Mouse (Mus musculus): ENCODE data around the gene Coa5. TPM values are rescaled to one million over a fixed set of nuclear protein-coding genes. Genes with fewer than 3 reads are reported as not detected.

The Coa5 gene
- polyA plus RNA-seq, 1 experiment from 2014 or later = 54.5 TPM

GRCm38 (mm10) chr1:37384304-37384703, 45.6 kb downstream of the Coa5 start:
- no peaks in the 10 kb centered on the region for H3K9me3 ChIP-seq
- 72% methylated on average over 3 of the region's 3 CpGs for WGBS
- H3K4me2 ChIP-seq (replicated peaks) = no peak overlapping the region
- no peak overlapping the region for H3K27ac ChIP-seq
- no peak for ATAC-seq
- H3K9ac ChIP-seq = no peak overlapping the region
- H3K4me1 ChIP-seq (replicated peaks) = no peaks in the 10 kb centered on the region
- H3K27me3 ChIP-seq (replicated peaks) = no peaks in the 10 kb centered on the region
- H3K4me3 ChIP-seq (replicated peaks) = no peak overlapping the region
- no peaks in the 10 kb centered on the region for H3K36me3 ChIP-seq

- Histone ChIP-seq H3K4me3 (replicated peaks) (no peak overlapping the region), H3K27me3 (replicated peaks) (no peaks in the 10 kb centered on the region), H3K4me2 (replicated peaks) (no peak overlapping the region), H3K9me3 (no peaks in the 10 kb centered on the region), H3K27ac (no peak overlapping the region), H3K9ac (no peak overlapping the region), H3K36me3 (no peaks in the 10 kb centered on the region), H3K4me1 (replicated peaks) (no peaks in the 10 kb centered on the region)
- WGBS = 91% methylated on average over 5 of the region's 5 CpGs
- no peak for ATAC-seq
These were observed 49.0 kb downstream of the Coa5 start for GRCm38 (mm10) chr1:37380913-37381312.

- no peaks in the 10 kb centered on the region for H3K27me3 ChIP-seq (replicated peaks)
- no peaks in the 10 kb centered on the region for H3K36me3 ChIP-seq
- no peak overlapping the region for H3K27ac ChIP-seq
- no peaks in the 10 kb centered on the region for H3K4me1 ChIP-seq (replicated peaks)
- ATAC-seq = no peak
- no peak overlapping the region for H3K9ac ChIP-seq
- no peaks in the 10 kb centered on the region for H3K9me3 ChIP-seq
- H3K4me2 ChIP-seq (replicated peaks) = no peak overlapping the region
- H3K4me3 ChIP-seq (replicated peaks) = no peak overlapping the region
- 52% methylated on average over 4 of the region's 4 CpGs for WGBS
These were observed 50.4 kb downstream of the Coa5 start for GRCm38 (mm10) chr1:37379536-37379935.

- WGBS = 89% methylated on average over 5 of the region's 5 CpGs
- no peak overlapping the region for H3K4me2 ChIP-seq (replicated peaks)
- H3K36me3 ChIP-seq = no peaks in the 10 kb centered on the region
- no peaks in the 10 kb centered on the region for H3K4me1 ChIP-seq (replicated peaks)
- no peaks in the 10 kb centered on the region for H3K27me3 ChIP-seq (replicated peaks)
- H3K27ac ChIP-seq = no peak overlapping the region
- no peak for ATAC-seq
- no peaks in the 10 kb centered on the region for H3K9me3 ChIP-seq
- H3K9ac ChIP-seq = no peak overlapping the region
- no peak overlapping the region for H3K4me3 ChIP-seq (replicated peaks)
These were observed 51.8 kb downstream of the Coa5 start for GRCm38 (mm10) chr1:37378095-37378494.

- no peak overlapping the region for H3K4me2 ChIP-seq (replicated peaks)
- 83% methylated on average over 2 of the region's 2 CpGs for WGBS
- H3K4me1 ChIP-seq (replicated peaks) = no peaks in the 10 kb centered on the region
- H3K9ac ChIP-seq = no peak overlapping the region
- no peaks in the 10 kb centered on the region for H3K36me3 ChIP-seq
- H3K4me3 ChIP-seq (replicated peaks) = no peak overlapping the region
- H3K9me3 ChIP-seq = no peaks in the 10 kb centered on the region
- no peak for ATAC-seq
- no peak overlapping the region for H3K27ac ChIP-seq
- H3K27me3 ChIP-seq (replicated peaks) = no peaks in the 10 kb centered on the region
These were observed 53.2 kb downstream of the Coa5 start for GRCm38 (mm10) chr1:37376751-37377150.

- Histone ChIP-seq H3K27me3 (replicated peaks) (no peaks in the 10 kb centered on the region), H3K4me1 (replicated peaks) (no peaks in the 10 kb centered on the region), H3K4me3 (replicated peaks) (no peak overlapping the region), H3K36me3 (no peaks in the 10 kb centered on the region), H3K4me2 (replicated peaks) (no peak overlapping the region), H3K27ac (no peak overlapping the region), H3K9me3 (no peaks in the 10 kb centered on the region), H3K9ac (no peak overlapping the region)
- 88% methylated on average over 8 of the region's 8 CpGs for WGBS
- no peak for ATAC-seq
These were observed 53.7 kb downstream of the Coa5 start for GRCm38 (mm10) chr1:37376177-37376576.

GRCm38 (mm10) chr1:37368768-37369385, 61.0 kb downstream of the Coa5 start:
- Histone ChIP-seq H3K36me3 (no peaks in the 10 kb centered on the region; the same call in 1 of the 2 replicates), H3K9ac (no peak overlapping the region), H3K9me3 (no peaks in the 10 kb centered on the region), H3K4me2 (replicated peaks) (no peak overlapping the region), H3K4me1 (replicated peaks) (no peaks in the 10 kb centered on the region), H3K27me3 (replicated peaks) (no peaks in the 10 kb centered on the region), H3K4me3 (replicated peaks) (no peak overlapping the region), H3K27ac (no peak overlapping the region)
- ATAC-seq = no peak
- 86% methylated on average over 7 of the region's 7 CpGs for WGBS

GRCm38 (mm10) chr1:37368125-37368524, 61.8 kb downstream of the Coa5 start:
- Histone ChIP-seq H3K4me3 (replicated peaks) (no peak overlapping the region), H3K36me3 (no peaks in the 10 kb centered on the region; the same call in 1 of the 2 replicates), H3K9ac (no peak overlapping the region), H3K9me3 (no peaks in the 10 kb centered on the region), H3K27me3 (replicated peaks) (no peaks in the 10 kb centered on the region), H3K4me1 (replicated peaks) (no peaks in the 10 kb centered on the region), H3K4me2 (replicated peaks) (no peak overlapping the region), H3K27ac (no peak overlapping the region)
- no peak for ATAC-seq
- 94% methylated on average over 10 of the region's 10 CpGs for WGBS

Other genes starting within 250 kb of the Coa5 start
- gene Cnga3, start 215.7 kb downstream of the Coa5 start, polyA plus RNA-seq (2015; fragmentation: Nextera tagmentation; extraction: Ambion mirVana) = 0.08 TPM in 2 replicates
- gene Inpp4a, start 130.2 kb downstream of the Coa5 start, polyA plus RNA-seq (2015; fragmentation: Nextera tagmentation; extraction: Ambion mirVana) = 12.8 and 13.3 TPM in 2 replicates
- 129 and 134 TPM in 2 replicates for gene Unc50, start within 50 bp of the Coa5 start, polyA plus RNA-seq (2015; fragmentation: Nextera tagmentation; extraction: Ambion mirVana)
- gene Mgat4a, start 110.9 kb upstream of the Coa5 start, polyA plus RNA-seq (2015; fragmentation: Nextera tagmentation; extraction: Ambion mirVana) = 44.5 and 46.3 TPM in 2 replicates

All from intestine, embryonic 15.5 days (tissue).